ENCODE assay signal across 8 mouse cellular contexts in genomic region chr19:23447988-23448497, GRCm38 (mm10). TPM values are rescaled to one million over a fixed set of nuclear protein-coding genes. Genes with fewer than 3 reads are reported as not detected.
A peak's percentile ranks its signal among the peaks of the same experiment; 100 is the strongest.
DNase-seq lines count a peak whose midpoint lies in the region; ATAC-seq and TF ChIP-seq lines count a peak whose summit lies in the region.

Gene Mamdc2 (minus strand): TSS chr19:23448442.

- TF ChIP-seq CTCF in spleen, adult 2 months (IDR thresholded peaks at IDR 0.05; ENCODE audit: extremely low read depth, insufficient read depth, insufficient read length, insufficient replicate concordance) = no peak

- no peaks in the 10 kb centered on the region for H3K36me3 ChIP-seq in spleen, adult 2 months (ENCODE audit: control insufficient read depth, insufficient read depth, low read length)
- H3K36me3 ChIP-seq in forebrain, embryonic 16.5 days (ENCODE audit: control insufficient read depth, insufficient read depth) = no peaks in the 10 kb centered on the region
- no peaks in the 10 kb centered on the region for H3K36me3 ChIP-seq in intestine, embryonic 15.5 days
- H3K36me3 ChIP-seq in lung, embryonic 15.5 days = no peaks in the 10 kb centered on the region
- no peaks in the 10 kb centered on the region for H3K36me3 ChIP-seq in neural tube, embryonic 15.5 days

- peak within 1 kb of the TSS; percentile 54 for H3K9ac ChIP-seq in forebrain, embryonic 16.5 days (replicated peaks; ENCODE audit: low read depth, low read length)
- peak within 1 kb of the TSS; percentile 49 for H3K9ac ChIP-seq in intestine, embryonic 15.5 days
- H3K9ac ChIP-seq in lung, embryonic 15.5 days = peak within 1 kb of the TSS; percentile 51
- peak within 1 kb of the TSS; percentile 40 for H3K9ac ChIP-seq in neural tube, embryonic 15.5 days (replicated peaks)

- peak within 1 kb of the TSS; percentile 87 for H3K4me2 ChIP-seq in forebrain, embryonic 16.5 days (ENCODE audit: low read length)
- H3K4me2 ChIP-seq in intestine, embryonic 15.5 days (replicated peaks) = peak within 1 kb of the TSS; percentile 97
- peak within 1 kb of the TSS; percentile 98 for H3K4me2 ChIP-seq in lung, embryonic 15.5 days
- peak within 1 kb of the TSS; percentile 77 for H3K4me2 ChIP-seq in neural tube, embryonic 15.5 days

- peak; percentile 86 for ATAC-seq in forebrain, embryonic 16.5 days
- ATAC-seq in intestine, embryonic 15.5 days = peak; percentile 78
- peak; percentile 80 for ATAC-seq in lung, embryonic 15.5 days (ENCODE audit: borderline replicate concordance, extremely low read depth, low FRiP score, low TSS enrichment)
- ATAC-seq in neural tube, embryonic 15.5 days (ENCODE audit: low FRiP score) = peak; percentile 75

- no peaks in the 10 kb centered on the region for H3K27me3 ChIP-seq in spleen, adult 2 months (ENCODE audit: control insufficient read depth, insufficient read depth, low read length)
- no peaks in the 10 kb centered on the region; the same call in 1 of the 2 replicates for H3K27me3 ChIP-seq in forebrain, embryonic 16.5 days (replicated peaks; ENCODE audit: control insufficient read depth, insufficient read depth, low read length)
- no peaks in the 10 kb centered on the region for H3K27me3 ChIP-seq in intestine, embryonic 15.5 days (replicated peaks)
- H3K27me3 ChIP-seq in lung, embryonic 15.5 days = no peaks in the 10 kb centered on the region
- H3K27me3 ChIP-seq in neural tube, embryonic 15.5 days (replicated peaks) = peaks cover 20% of the 10 kb centered on the region; the same call in 1 of the 2 replicates

- 3% methylated on average over 19 of the region's 19 CpGs for WGBS in spleen, adult 2 months
- 1% methylated on average over 19 of the region's 19 CpGs for WGBS in forebrain, embryonic 16.5 days
- WGBS in intestine, embryonic 15.5 days = under 1% methylated on average over 19 of the region's 19 CpGs
- under 1% methylated on average over 19 of the region's 19 CpGs for WGBS in lung, embryonic 15.5 days
- 1% methylated on average over 19 of the region's 19 CpGs for WGBS in neural tube, embryonic 15.5 days

- no peak within 1 kb of the TSS for H3K27ac ChIP-seq in spleen, adult 2 months (ENCODE audit: insufficient read depth, low read length)
- H3K27ac ChIP-seq in forebrain, embryonic 16.5 days (ENCODE audit: low read length) = no peak within 1 kb of the TSS
- H3K27ac ChIP-seq in intestine, embryonic 15.5 days = no peak within 1 kb of the TSS
- no peak within 1 kb of the TSS for H3K27ac ChIP-seq in lung, embryonic 15.5 days
- H3K27ac ChIP-seq in neural tube, embryonic 15.5 days (replicated peaks) = no peak within 1 kb of the TSS

- TF ChIP-seq POLR2A in spleen, adult 2 months (IDR thresholded peaks at IDR 0.05; ENCODE audit: low read depth, low read length) = no peak

- no peak for DNase-seq in spleen, adult 2 months (ENCODE audit: low read depth in 1 of 2, low spot score in 2 of 2)
- no peak for DNase-seq in spleen, adult 18-20 months
- DNase-seq in cerebellum, adult 11-12 months = peak; percentile 16
- no peak for DNase-seq in layer of hippocampus, adult 11-12 months (ENCODE audit: low spot score)

- no peaks in the 10 kb centered on the region for H3K9me3 ChIP-seq in forebrain, embryonic 16.5 days (ENCODE audit: control insufficient read depth, low read length)
- H3K9me3 ChIP-seq in intestine, embryonic 15.5 days = no peaks in the 10 kb centered on the region
- no peaks in the 10 kb centered on the region for H3K9me3 ChIP-seq in lung, embryonic 15.5 days
- H3K9me3 ChIP-seq in neural tube, embryonic 15.5 days (replicated peaks) = no peaks in the 10 kb centered on the region

- H3K4me1 ChIP-seq in spleen, adult 2 months (ENCODE audit: control insufficient read depth, insufficient read depth, insufficient read length) = peaks cover 8% of the 10 kb centered on the region
- H3K4me1 ChIP-seq in forebrain, embryonic 16.5 days (replicated peaks; ENCODE audit: control insufficient read depth, insufficient read depth, low read length) = peaks cover 12% of the 10 kb centered on the region
- H3K4me1 ChIP-seq in intestine, embryonic 15.5 days (replicated peaks) = peaks cover 4% of the 10 kb centered on the region
- peaks cover 20% of the 10 kb centered on the region for H3K4me1 ChIP-seq in lung, embryonic 15.5 days
- H3K4me1 ChIP-seq in neural tube, embryonic 15.5 days = peaks cover 22% of the 10 kb centered on the region

- H3K4me3 ChIP-seq in spleen, adult 2 months (ENCODE audit: extremely low read depth, insufficient read depth, insufficient read length) = peak within 1 kb of the TSS; percentile 50; the same call in 1 of the 2 replicates
- H3K4me3 ChIP-seq in forebrain, embryonic 16.5 days (replicated peaks; ENCODE audit: low read length) = peak within 1 kb of the TSS; percentile 42
- H3K4me3 ChIP-seq in intestine, embryonic 15.5 days (replicated peaks) = peak within 1 kb of the TSS; percentile 42
- H3K4me3 ChIP-seq in lung, embryonic 15.5 days = peak within 1 kb of the TSS; percentile 48
- H3K4me3 ChIP-seq in neural tube, embryonic 15.5 days (replicated peaks) = peak within 1 kb of the TSS; percentile 39

RNA-seq across cellular contexts. Expression of gene Mamdc2, which starts in this region (rescaled TPM):
- 0.35 TPM in 2 replicates for polyA plus RNA-seq in spleen, adult 2 months (2012; rRNA removed)
- polyA plus RNA-seq in forebrain, embryonic 16.5 days (2015; fragmentation: Nextera tagmentation; extraction: Ambion mirVana) = 1.3 and 1.5 TPM in 2 replicates
- 2.2 and 2.4 TPM in 2 replicates for polyA plus RNA-seq in intestine, embryonic 15.5 days (2015; fragmentation: Nextera tagmentation; extraction: Ambion mirVana)
- 4.9 and 5.1 TPM in 2 replicates for polyA plus RNA-seq in lung, embryonic 15.5 days (2015; fragmentation: Nextera tagmentation; extraction: Ambion mirVana)
- polyA plus RNA-seq in neural tube, embryonic 15.5 days (2015; fragmentation: Nextera tagmentation; extraction: Ambion mirVana) = 1.2 and 1.7 TPM in 2 replicates
